Mouse (Mus musculus): ENCODE results near the gene Nbea. TPM values are rescaled to one million over a fixed set of nuclear protein-coding genes. Genes with fewer than 3 reads are reported as not detected.

Nbea gene
- polyA plus RNA-seq, 1 experiment from 2014 or later = 20.5 TPM

GRCm38 (mm10) chr3:56181025-56181424, 2.5 kb downstream of the Nbea start:
- Histone ChIP-seq H3K36me3 (ENCODE audit: control insufficient read depth, insufficient read depth, low read length) (no peaks in the 10 kb centered on the region), H3K9ac (ENCODE audit: low read length) (no peak overlapping the region), H3K9me3 (ENCODE audit: control insufficient read depth, low read length) (no peaks in the 10 kb centered on the region), H3K4me3 (ENCODE audit: low read depth, low read length) (peak overlapping the region; percentile 91), H3K4me1 (replicated peaks; ENCODE audit: control insufficient read depth, insufficient read depth, low read length) (peaks cover 5% of the 10 kb centered on the region; the same call in 1 of the 2 replicates), H3K4me2 (ENCODE audit: low read depth, low read length, severe bottlenecking) (peak overlapping the region; percentile 8; the same call in 1 of the 2 replicates), H3K27ac (ENCODE audit: low read depth, low read length) (no peak overlapping the region), H3K27me3 (ENCODE audit: control insufficient read depth, insufficient read depth, low read length) (no peaks in the 10 kb centered on the region)
- WGBS = 44% methylated on average over 3 of the region's 3 CpGs
- no peak for ATAC-seq (replicated peaks; ENCODE audit: low FRiP score)
- DNase-seq (ENCODE audit: low spot score) = no peak

GRCm38 (mm10) chr3:56157864-56158263, 25.6 kb downstream of the Nbea start:
- ATAC-seq (replicated peaks; ENCODE audit: low FRiP score) (no peak), DNase-seq (ENCODE audit: low spot score) (no peak)
- Histone ChIP-seq H3K27me3 (ENCODE audit: control insufficient read depth, insufficient read depth, low read length) (no peaks in the 10 kb centered on the region), H3K27ac (ENCODE audit: low read depth, low read length) (no peak overlapping the region), H3K4me3 (ENCODE audit: low read depth, low read length) (no peak overlapping the region), H3K9ac (ENCODE audit: low read length) (no peak overlapping the region), H3K4me2 (ENCODE audit: low read depth, low read length, severe bottlenecking) (no peak overlapping the region), H3K36me3 (ENCODE audit: control insufficient read depth, insufficient read depth, low read length) (no peaks in the 10 kb centered on the region), H3K4me1 (replicated peaks; ENCODE audit: control insufficient read depth, insufficient read depth, low read length) (no peaks in the 10 kb centered on the region), H3K9me3 (ENCODE audit: control insufficient read depth, low read length) (no peaks in the 10 kb centered on the region)
- WGBS = 89% methylated on average over 2 of the region's 2 CpGs

- no peak for ATAC-seq (replicated peaks; ENCODE audit: low FRiP score)
- no peaks in the 10 kb centered on the region for H3K27me3 ChIP-seq (ENCODE audit: control insufficient read depth, insufficient read depth, low read length)
- 92% methylated on average over 3 of the region's 3 CpGs for WGBS
These were observed 56.8 kb downstream of the Nbea start for GRCm38 (mm10) chr3:56126674-56127073.

DNA sequence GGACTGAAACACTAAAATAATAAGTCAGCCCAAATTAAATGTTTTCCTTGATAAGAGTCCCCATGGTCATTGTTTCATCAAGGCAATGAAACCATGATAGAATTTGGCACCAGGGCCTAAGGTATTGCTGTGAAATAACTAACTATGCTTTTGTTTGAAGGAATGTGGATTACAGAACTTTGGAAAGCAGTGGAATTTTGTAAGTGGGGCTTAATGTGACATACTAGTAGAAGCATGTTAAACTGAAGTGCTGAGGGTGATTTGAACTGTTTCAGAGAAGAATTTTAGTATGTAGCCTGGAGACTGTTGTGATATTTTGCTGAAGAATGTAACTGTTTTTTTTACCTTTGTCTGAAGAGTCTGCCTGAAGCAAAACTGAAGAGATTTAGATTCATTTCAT, 66.9 kb downstream of the Nbea start:
- H3K4me2 ChIP-seq (ENCODE audit: low read depth, low read length, severe bottlenecking) = no peak overlapping the region
- H3K27ac ChIP-seq (ENCODE audit: low read depth, low read length) = no peak overlapping the region
- no peak overlapping the region for H3K9ac ChIP-seq (ENCODE audit: low read length)
- H3K27me3 ChIP-seq (ENCODE audit: control insufficient read depth, insufficient read depth, low read length) = no peaks in the 10 kb centered on the region
- no peak for ATAC-seq (replicated peaks; ENCODE audit: low FRiP score)
- DNase-seq (ENCODE audit: low spot score) = no peak
- H3K36me3 ChIP-seq (ENCODE audit: control insufficient read depth, insufficient read depth, low read length) = no peaks in the 10 kb centered on the region; the same call in 1 of the 2 replicates
- H3K4me3 ChIP-seq (ENCODE audit: low read depth, low read length) = no peak overlapping the region
- no peaks in the 10 kb centered on the region; the same call in 1 of the 2 replicates for H3K9me3 ChIP-seq (ENCODE audit: control insufficient read depth, low read length)
- no peaks in the 10 kb centered on the region for H3K4me1 ChIP-seq (replicated peaks; ENCODE audit: control insufficient read depth, insufficient read depth, low read length)

More at GRCm38 (mm10) chr3:56126674-56127073, 56.8 kb downstream of the Nbea start:
- no peak overlapping the region for H3K4me2 ChIP-seq (ENCODE audit: low read depth, low read length, severe bottlenecking)
- no peaks in the 10 kb centered on the region for H3K36me3 ChIP-seq (ENCODE audit: control insufficient read depth, insufficient read depth, low read length)
- no peak overlapping the region for H3K4me3 ChIP-seq (ENCODE audit: low read depth, low read length)
- H3K9ac ChIP-seq (ENCODE audit: low read length) = no peak overlapping the region
- DNase-seq (ENCODE audit: low spot score) = no peak
- H3K27ac ChIP-seq (ENCODE audit: low read depth, low read length) = no peak overlapping the region
- no peaks in the 10 kb centered on the region for H3K9me3 ChIP-seq (ENCODE audit: control insufficient read depth, low read length)
- H3K4me1 ChIP-seq (replicated peaks; ENCODE audit: control insufficient read depth, insufficient read depth, low read length) = no peaks in the 10 kb centered on the region

DNA sequence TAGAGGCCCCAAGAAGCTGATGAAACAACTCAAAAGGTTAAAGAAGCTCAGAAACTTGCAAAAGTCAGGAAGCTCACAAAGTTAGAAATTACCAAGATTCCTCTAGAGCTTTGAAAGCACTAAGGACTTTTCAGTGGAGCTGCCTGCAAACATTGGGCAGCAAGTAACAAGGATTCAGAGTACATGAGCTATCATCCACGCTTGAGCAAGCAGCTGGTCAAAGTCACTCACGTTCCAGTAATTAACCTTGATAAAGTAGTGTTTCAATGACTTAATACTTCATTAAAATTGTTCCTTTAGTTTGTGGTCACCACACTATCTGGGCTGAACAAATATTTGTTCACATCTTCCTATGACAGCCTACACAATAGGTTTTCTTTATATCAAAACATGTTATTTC, 75.4 kb downstream of the Nbea start:
- WGBS = 87% methylated on average over 2 of the region's 2 CpGs
- Histone ChIP-seq H3K9ac (ENCODE audit: low read length) (no peak overlapping the region), H3K27me3 (ENCODE audit: control insufficient read depth, insufficient read depth, low read length) (no peaks in the 10 kb centered on the region), H3K4me1 (replicated peaks; ENCODE audit: control insufficient read depth, insufficient read depth, low read length) (no peaks in the 10 kb centered on the region), H3K27ac (ENCODE audit: low read depth, low read length) (no peak overlapping the region), H3K4me2 (ENCODE audit: low read depth, low read length, severe bottlenecking) (no peak overlapping the region), H3K36me3 (ENCODE audit: control insufficient read depth, insufficient read depth, low read length) (no peaks in the 10 kb centered on the region), H3K4me3 (ENCODE audit: low read depth, low read length) (no peak overlapping the region), H3K9me3 (ENCODE audit: control insufficient read depth, low read length) (no peaks in the 10 kb centered on the region)
- DNase-seq (ENCODE audit: low spot score) (no peak), ATAC-seq (replicated peaks; ENCODE audit: low FRiP score) (no peak)

DNA sequence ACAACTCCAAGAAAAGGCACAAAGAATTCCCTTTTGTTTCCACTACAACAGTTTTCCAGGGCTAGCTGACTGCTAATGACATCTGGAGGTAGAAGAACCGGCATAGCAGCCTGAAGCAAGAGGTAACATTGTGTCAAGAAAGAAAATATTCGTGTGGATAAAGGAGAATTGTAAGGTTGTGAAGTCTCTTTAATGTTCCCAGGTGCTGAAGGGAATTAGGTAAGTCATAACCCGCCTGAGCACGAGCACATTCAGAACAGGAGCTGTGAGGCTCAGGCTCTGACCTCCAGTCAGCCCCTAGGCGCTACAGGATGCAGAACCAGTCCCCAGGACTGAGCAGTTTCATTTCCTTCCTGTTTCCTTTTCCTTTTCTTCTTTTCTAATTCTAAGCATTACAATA, 86.4 kb downstream of the Nbea start:
- Histone ChIP-seq H3K9ac (ENCODE audit: low read length) (no peak overlapping the region), H3K27ac (ENCODE audit: low read depth, low read length) (no peak overlapping the region), H3K27me3 (ENCODE audit: control insufficient read depth, insufficient read depth, low read length) (no peaks in the 10 kb centered on the region), H3K4me3 (ENCODE audit: low read depth, low read length) (no peak overlapping the region), H3K4me1 (replicated peaks; ENCODE audit: control insufficient read depth, insufficient read depth, low read length) (no peaks in the 10 kb centered on the region; the same call in 1 of the 2 replicates), H3K4me2 (ENCODE audit: low read depth, low read length, severe bottlenecking) (no peak overlapping the region), H3K36me3 (ENCODE audit: control insufficient read depth, insufficient read depth, low read length) (no peaks in the 10 kb centered on the region), H3K9me3 (ENCODE audit: control insufficient read depth, low read length) (no peaks in the 10 kb centered on the region)
- DNase-seq (ENCODE audit: low spot score) = no peak
- 7% methylated on average over 5 of the region's 5 CpGs for WGBS
- ATAC-seq (replicated peaks; ENCODE audit: low FRiP score) = no peak

DNA sequence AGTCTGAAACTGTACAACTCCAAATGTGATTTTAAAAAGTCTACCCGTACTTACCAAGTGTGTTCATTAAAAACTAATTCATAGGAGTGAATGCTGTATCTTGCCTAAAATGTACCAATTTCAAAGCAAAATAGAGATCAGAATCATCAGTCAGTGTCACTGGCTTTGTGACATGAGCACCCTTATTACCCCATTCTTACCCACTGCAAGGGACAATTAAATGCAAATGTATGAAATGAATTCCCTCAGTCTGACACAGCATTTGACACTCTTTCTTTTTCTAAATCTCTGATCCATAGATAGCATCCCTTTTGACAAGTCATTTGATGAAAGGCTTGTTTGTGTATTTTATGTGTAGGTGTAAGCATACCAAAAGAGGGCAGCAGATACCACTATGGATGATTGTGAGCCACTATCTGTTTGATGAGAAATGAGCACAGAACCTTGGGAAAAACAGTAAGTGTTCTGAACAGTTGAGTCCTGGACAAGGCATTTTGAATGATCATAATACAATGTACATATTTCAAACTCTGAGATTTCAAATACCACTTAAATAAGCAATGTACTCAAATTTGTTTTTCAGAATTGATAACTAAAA, 104.4 kb downstream of the Nbea start:
- Histone ChIP-seq H3K36me3 (ENCODE audit: control insufficient read depth, insufficient read depth, low read length) (no peaks in the 10 kb centered on the region), H3K4me2 (ENCODE audit: low read depth, low read length, severe bottlenecking) (no peak overlapping the region), H3K27me3 (ENCODE audit: control insufficient read depth, insufficient read depth, low read length) (no peaks in the 10 kb centered on the region), H3K9ac (ENCODE audit: low read length) (no peak overlapping the region), H3K4me1 (replicated peaks; ENCODE audit: control insufficient read depth, insufficient read depth, low read length) (no peaks in the 10 kb centered on the region), H3K9me3 (ENCODE audit: control insufficient read depth, low read length) (no peaks in the 10 kb centered on the region), H3K27ac (ENCODE audit: low read depth, low read length) (no peak overlapping the region), H3K4me3 (ENCODE audit: low read depth, low read length) (no peak overlapping the region)
- no peak for DNase-seq (ENCODE audit: low spot score)
- ATAC-seq (replicated peaks; ENCODE audit: low FRiP score) = no peak
- 83% methylated on average over 1 of the region's 1 CpGs for WGBS

- no peak for ATAC-seq (replicated peaks; ENCODE audit: low FRiP score)
These were observed 115.7 kb downstream of the Nbea start for GRCm38 (mm10) chr3:56067849-56068248.

GRCm38 (mm10) chr3:56066360-56067040, 117.0 kb downstream of the Nbea start:
- DNase-seq (ENCODE audit: low spot score) (no peak), ATAC-seq (replicated peaks; ENCODE audit: low FRiP score) (no peak)
- Histone ChIP-seq H3K9me3 (ENCODE audit: control insufficient read depth, low read length) (no peaks in the 10 kb centered on the region), H3K27me3 (ENCODE audit: control insufficient read depth, insufficient read depth, low read length) (no peaks in the 10 kb centered on the region), H3K27ac (ENCODE audit: low read depth, low read length) (no peak overlapping the region), H3K4me3 (ENCODE audit: low read depth, low read length) (no peak overlapping the region), H3K9ac (ENCODE audit: low read length) (no peak overlapping the region), H3K36me3 (ENCODE audit: control insufficient read depth, insufficient read depth, low read length) (no peaks in the 10 kb centered on the region), H3K4me1 (replicated peaks; ENCODE audit: control insufficient read depth, insufficient read depth, low read length) (no peaks in the 10 kb centered on the region), H3K4me2 (ENCODE audit: low read depth, low read length, severe bottlenecking) (no peak overlapping the region)
- 83% methylated on average over 1 of the region's 1 CpGs for WGBS

More at GRCm38 (mm10) chr3:56067849-56068248, 115.7 kb downstream of the Nbea start:
- DNase-seq (ENCODE audit: low spot score) = no peak
- Histone ChIP-seq H3K4me3 (ENCODE audit: low read depth, low read length) (no peak overlapping the region), H3K27ac (ENCODE audit: low read depth, low read length) (no peak overlapping the region), H3K27me3 (ENCODE audit: control insufficient read depth, insufficient read depth, low read length) (no peaks in the 10 kb centered on the region), H3K9me3 (ENCODE audit: control insufficient read depth, low read length) (no peaks in the 10 kb centered on the region), H3K4me2 (ENCODE audit: low read depth, low read length, severe bottlenecking) (no peak overlapping the region), H3K36me3 (ENCODE audit: control insufficient read depth, insufficient read depth, low read length) (no peaks in the 10 kb centered on the region), H3K4me1 (replicated peaks; ENCODE audit: control insufficient read depth, insufficient read depth, low read length) (no peaks in the 10 kb centered on the region), H3K9ac (ENCODE audit: low read length) (no peak overlapping the region)
- 96% methylated on average over 6 of the region's 6 CpGs for WGBS

Measured in forebrain, embryonic 11.5 days (tissue).